Comparison of ENCODE assay signal across 18 mouse cellular contexts in the genomic region with DNA sequence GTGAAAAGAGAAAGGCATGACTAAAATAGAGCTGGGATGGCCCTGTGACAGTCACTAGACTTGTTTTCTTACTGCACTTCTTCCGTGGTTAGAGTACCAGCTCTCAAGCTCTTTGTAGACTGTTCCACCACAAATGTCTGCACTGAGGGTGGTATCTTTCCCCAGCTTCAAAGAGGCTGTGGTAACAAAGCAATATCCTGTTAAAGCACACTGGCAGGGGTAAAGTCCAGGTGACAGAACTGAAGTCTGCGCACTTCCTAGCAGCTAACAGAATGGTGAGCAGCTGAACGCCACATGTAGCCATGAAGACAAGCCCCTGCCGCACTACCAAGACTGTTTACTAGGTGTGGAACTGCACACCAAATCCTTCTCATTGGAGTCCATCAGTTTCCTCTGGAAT.
DNase-seq lines count a peak whose midpoint lies in the region; ATAC-seq and TF ChIP-seq lines count a peak whose summit lies in the region.
"Had no signal": no experiment of that assay in that cellular context is flagged by ENCODE, and none has a peak within 500 bp of the region (broad histone marks: within the 10 kb centered on the region; RNA-seq: fewer than 3 reads in every experiment).

No protein-coding gene starts in this region.

- TF ChIP-seq POLR2A in thymus, adult 2 months (IDR thresholded peaks at IDR 0.05; ENCODE audit: control insufficient read depth, extremely low read depth, insufficient read depth, low read length, poor library complexity): no peak

- no peak for DNase-seq in heart, adult 8-10 months (ENCODE audit: low spot score)
- peak; percentile 76 for DNase-seq in thymus, adult 2 months
- no peak for DNase-seq in kidney, postnatal 36 days
- DNase-seq in kidney, adult 18-20 months: no peak
- no peak for DNase-seq in cerebellum, adult 11-12 months
- DNase-seq: cerebellum, postnatal 25 days; heart, adult 2 months; heart, postnatal 36 days; kidney, postnatal 25 days; lung, postnatal 10 days; retina, postnatal 1 day had no signal

- H3K9ac ChIP-seq in heart, embryonic 16.5 days (ENCODE audit: low read length): no peak overlapping the region
- no peak overlapping the region for H3K9ac ChIP-seq in intestine, postnatal 0 days (ENCODE audit: low read depth, low read length)
- H3K9ac ChIP-seq: limb, embryonic 13.5 days; midbrain, embryonic 13.5 days had no signal

- no peak overlapping the region for H3K4me3 ChIP-seq in heart, embryonic 16.5 days (ENCODE audit: low read length)
- H3K4me3 ChIP-seq in intestine, postnatal 0 days (ENCODE audit: low read depth, low read length): no peak overlapping the region
- H3K4me3 ChIP-seq in thymus, adult 2 months (ENCODE audit: control insufficient read depth, insufficient read depth, low read length): no peak overlapping the region
- H3K4me3 ChIP-seq: embryonic facial prominence, embryonic 10.5 days; heart, adult 2 months; limb, embryonic 13.5 days; midbrain, embryonic 13.5 days had no signal

- H3K36me3 ChIP-seq in heart, embryonic 16.5 days (ENCODE audit: control insufficient read depth, insufficient read depth): peaks cover 12% of the 10 kb centered on the region
- peaks cover 35% of the 10 kb centered on the region for H3K36me3 ChIP-seq in intestine, postnatal 0 days (ENCODE audit: control insufficient read depth, insufficient read depth)
- H3K36me3 ChIP-seq in thymus, adult 2 months (ENCODE audit: control insufficient read depth, insufficient read depth, low read length): peaks cover 36% of the 10 kb centered on the region

- H3K9me3 ChIP-seq in heart, embryonic 16.5 days (replicated peaks; ENCODE audit: control insufficient read depth, low read length): no peaks in the 10 kb centered on the region
- no peaks in the 10 kb centered on the region for H3K9me3 ChIP-seq in intestine, postnatal 0 days (ENCODE audit: control insufficient read depth)
- H3K9me3 ChIP-seq: embryonic facial prominence, embryonic 10.5 days; G1E; limb, embryonic 13.5 days; midbrain, embryonic 13.5 days had no signal

- 85% methylated on average over 4 of the region's 4 CpGs for WGBS in heart, embryonic 16.5 days
- 39% methylated on average over 4 of the region's 4 CpGs for WGBS in intestine, postnatal 0 days
- 7% methylated on average over 4 of the region's 4 CpGs for WGBS in thymus, adult 2 months

- TF ChIP-seq CTCF in intestine, postnatal 0 days (IDR thresholded peaks at IDR 0.05; ENCODE audit: low read depth): no peak
- TF ChIP-seq CTCF in thymus, adult 2 months (IDR thresholded peaks at IDR 0.05; ENCODE audit: borderline replicate concordance, control insufficient read depth, extremely low read depth, insufficient read depth, low read length, poor library complexity): no peak

- ATAC-seq in heart, embryonic 16.5 days (replicated peaks; ENCODE audit: extremely low read depth, insufficient read depth, low FRiP score): peak; percentile 29; the same call in 1 of the 2 replicates
- ATAC-seq in CD4-positive, CD25-positive, alpha-beta regulatory T cell, adult 4 months: peak; percentile 78
- ATAC-seq in intestine, postnatal 0 days: peak; percentile 74
- ATAC-seq: midbrain, embryonic 13.5 days had no signal

- peaks cover 14% of the 10 kb centered on the region for H3K4me1 ChIP-seq in heart, embryonic 16.5 days (ENCODE audit: control insufficient read depth, insufficient read depth, low read length)
- H3K4me1 ChIP-seq in intestine, postnatal 0 days (replicated peaks; ENCODE audit: control insufficient read depth, insufficient read depth, low read length): peaks cover 13% of the 10 kb centered on the region; the same call in 1 of the 2 replicates
- peaks cover 53% of the 10 kb centered on the region for H3K4me1 ChIP-seq in thymus, adult 2 months (replicated peaks; ENCODE audit: control insufficient read depth, insufficient read depth, low read length)
- H3K4me1 ChIP-seq: midbrain, embryonic 13.5 days had no signal

- peak overlapping the region; percentile 32; the same call in 1 of the 2 replicates for H3K27ac ChIP-seq in heart, embryonic 16.5 days (ENCODE audit: low read length)
- H3K27ac ChIP-seq in intestine, postnatal 0 days (ENCODE audit: low read depth, low read length): peak overlapping the region; percentile 42
- H3K27ac ChIP-seq in thymus, adult 2 months (ENCODE audit: control insufficient read depth, insufficient read depth, low read length): peak overlapping the region; percentile 97
- H3K27ac ChIP-seq: embryonic facial prominence, embryonic 10.5 days; heart, adult 2 months; limb, embryonic 13.5 days; midbrain, embryonic 13.5 days had no signal

- H3K27me3 ChIP-seq in heart, embryonic 16.5 days (ENCODE audit: control insufficient read depth, insufficient read depth, low read length): no peaks in the 10 kb centered on the region
- H3K27me3 ChIP-seq in intestine, postnatal 0 days (replicated peaks; ENCODE audit: control insufficient read depth, insufficient read depth, low read length): no peaks in the 10 kb centered on the region
- H3K27me3 ChIP-seq in thymus, adult 2 months (ENCODE audit: control insufficient read depth, insufficient read depth, low read length): no peaks in the 10 kb centered on the region
- H3K27me3 ChIP-seq: limb, embryonic 13.5 days; midbrain, embryonic 13.5 days had no signal

- no peak overlapping the region for H3K4me2 ChIP-seq in heart, embryonic 16.5 days (ENCODE audit: low read depth, low read length)
- 0 out of 2 replicates have a peak overlapping the region, but pooled peaks have one; percentile 24 for H3K4me2 ChIP-seq in intestine, postnatal 0 days (replicated peaks; ENCODE audit: low read depth)
- H3K4me2 ChIP-seq: limb, embryonic 13.5 days; midbrain, embryonic 13.5 days had no signal

Comparison
In these comparisons a context has a peak if more than half of its experiments do, and no peak if none do; other contexts are left out.
1. H3K27ac ChIP-seq: peak in every context shown above with its lines; median percentile 97 in thymus, adult 2 months; 42 in intestine, postnatal 0 days; 32 in heart, embryonic 16.5 days.